Mouse (Mus musculus) MEL (cell line): ENCODE measurements around the gene Cd40lg. TPM values are rescaled to one million over a fixed set of nuclear protein-coding genes. Genes with fewer than 3 reads are reported as not detected.

Experiments
- DNase-seq: peaks from one replicate; pipeline ENCODE4 v3.0.0; 2011; ENCODE audit warnings: low read depth, low spot score
- H3K27ac ChIP-seq: 2 replicates; pipeline ENCODE4 v1.5.1; 2012; ENCODE audit warnings: low read depth, mild to moderate bottlenecking, control low read depth, low read length, moderate library complexity; ENCODE audit not compliant: control insufficient read depth
- H3K27me3 ChIP-seq, 2 experiments: fragments of 150-350 bp in 1 of 2; sonication (generic) in 1 of 2; 2 replicates each; pipeline ENCODE4 v1.6.1; 2012; ENCODE audit warnings: low read length in 2 of 2, mild to moderate bottlenecking in 2 of 2, improper control_type of control experiment in 1 of 2, moderate library complexity in 1 of 2; ENCODE audit not compliant: insufficient read depth in 2 of 2, control insufficient read depth in 1 of 2
- H3K36me3 ChIP-seq, 2 experiments: 2 replicates each; pipeline ENCODE4 v1.6.1; 2012 to 2014; ENCODE audit warnings: low read length in 2 of 2, improper control_type of control experiment in 1 of 2, inconsistent platforms in 1 of 2, mild to moderate bottlenecking in 1 of 2; ENCODE audit not compliant: insufficient read depth in 2 of 2, control insufficient read depth in 1 of 2
- H3K4me1 ChIP-seq, 2 experiments: fragments of 150-350 bp in 1 of 2; sonication (generic) in 1 of 2; 2 replicates each; pipeline ENCODE4 v1.6.1; 2012; ENCODE audit warnings: low read length in 2 of 2, improper control_type of control experiment in 1 of 2, mild to moderate bottlenecking in 1 of 2; ENCODE audit not compliant: insufficient read depth in 2 of 2, control insufficient read depth in 1 of 2
- H3K4me3 ChIP-seq, 2 experiments: fragments of 150-350 bp in 1 of 2; sonication (generic) in 1 of 2; 2 replicates each; pipeline ENCODE4 v1.5.1; 2012; ENCODE audit warnings: low read depth in 2 of 2, low read length in 2 of 2, mild to moderate bottlenecking in 2 of 2, moderate library complexity in 2 of 2, control low read depth in 1 of 2, improper control_type of control experiment in 1 of 2; ENCODE audit not compliant: control insufficient read depth in 1 of 2, insufficient read depth in 1 of 2
- H3K79me2 ChIP-seq: 2 replicates; pipeline ENCODE4 v1.6.1; 2012; ENCODE audit warnings: mild to moderate bottlenecking, low read length, moderate library complexity; ENCODE audit not compliant: control insufficient read depth, poor library complexity, insufficient read depth
- H3K9ac ChIP-seq: 2 replicates; pipeline ENCODE4 v1.6.1; 2012; ENCODE audit warnings: low read depth, mild to moderate bottlenecking, control low read depth, low read length, moderate library complexity; ENCODE audit not compliant: control insufficient read depth, poor library complexity, severe bottlenecking
- H3K9me3 ChIP-seq: fragments of 150-350 bp; sonication (generic); replicated peaks from 2 replicates; pipeline ENCODE4 v1.6.1; 2012; ENCODE audit warnings: mild to moderate bottlenecking, low read length, improper control_type of control experiment, moderate library complexity; ENCODE audit not compliant: insufficient read depth
- CTCF ChIP-seq, 3 experiments: IDR thresholded peaks in 2 of 3; conservative IDR thresholded peaks in 1 of 3; 2 replicates each; pipeline ENCODE4 v1.5.1; 2011 to 2012; ENCODE audit warnings: low read length in 3 of 3, low read depth in 2 of 3, mild to moderate bottlenecking in 2 of 3, improper control_type of control experiment in 1 of 3, inconsistent platforms in 1 of 3, mixed read lengths in 1 of 3, moderate library complexity in 1 of 3; ENCODE audit not compliant: control insufficient read depth in 1 of 3, insufficient read depth in 1 of 3, poor library complexity in 1 of 3, severe bottlenecking in 1 of 3
- ELF1 ChIP-seq: IDR thresholded peaks from 2 replicates; pipeline ENCODE4 v1.6.1; 2014; ENCODE audit warnings: low read depth, mild to moderate bottlenecking, inconsistent platforms, low read length, improper control_type of control experiment, moderate library complexity
- EP300 ChIP-seq, 2 experiments: IDR thresholded peaks; 2 replicates each; pipeline ENCODE4 v1.6.1; 2011; ENCODE audit warnings: improper control_type of control experiment in 2 of 2, low read length in 2 of 2, low read depth in 1 of 2, mild to moderate bottlenecking in 1 of 2
- MAFK ChIP-seq: IDR thresholded peaks from 2 replicates; pipeline ENCODE4 v1.6.1; 2011; ENCODE audit warnings: low read depth, mild to moderate bottlenecking, low read length, improper control_type of control experiment, borderline replicate concordance
- MAX ChIP-seq: IDR thresholded peaks from 2 replicates; pipeline ENCODE4 v1.6.1; 2011; ENCODE audit warnings: low read length, improper control_type of control experiment
- MXI1 ChIP-seq: IDR thresholded peaks from 2 replicates; pipeline ENCODE4 v1.6.1; 2011; ENCODE audit warnings: mild to moderate bottlenecking, low read depth, low read length, improper control_type of control experiment
- MYB ChIP-seq: IDR thresholded peaks from 2 replicates; pipeline ENCODE4 v1.6.1; 2011; ENCODE audit warnings: mild to moderate bottlenecking, low read depth, low read length, improper control_type of control experiment
- NELFE ChIP-seq: IDR thresholded peaks from 2 replicates; pipeline ENCODE4 v1.6.1; 2011; ENCODE audit warnings: low read depth, low read length, improper control_type of control experiment
- NRF1 ChIP-seq: IDR thresholded peaks from 2 replicates; pipeline ENCODE4 v1.6.1; 2014; ENCODE audit warnings: low read depth, mild to moderate bottlenecking, inconsistent platforms, low read length, improper control_type of control experiment, moderate library complexity; ENCODE audit not compliant: poor library complexity, insufficient read depth, severe bottlenecking
- POLR2A ChIP-seq, 2 experiments: IDR thresholded peaks; 2 replicates each; pipeline ENCODE4 v1.6.1; 2011 to 2012; ENCODE audit warnings: low read length in 2 of 2, mild to moderate bottlenecking in 2 of 2, control low read depth in 1 of 2, improper control_type of control experiment in 1 of 2, low read depth in 1 of 2, moderate library complexity in 1 of 2; ENCODE audit not compliant: control insufficient read depth in 1 of 2, insufficient read depth in 1 of 2, poor library complexity in 1 of 2
- POLR2AphosphoS2 ChIP-seq: IDR thresholded peaks from 2 replicates; pipeline ENCODE4 v1.6.1; 2011; ENCODE audit warnings: low read length, improper control_type of control experiment
- POLR2AphosphoS5 ChIP-seq: IDR thresholded peaks from 2 replicates; pipeline ENCODE4 v1.6.1; 2012; ENCODE audit warnings: low read depth, borderline replicate concordance, mild to moderate bottlenecking, inconsistent platforms, low read length, moderate library complexity, mixed read lengths
- SMC3 ChIP-seq: IDR thresholded peaks from 2 replicates; pipeline ENCODE4 v1.6.1; 2011; ENCODE audit warnings: low read depth, low read length, improper control_type of control experiment
- TAL1 ChIP-seq: IDR thresholded peaks from 2 replicates; pipeline ENCODE4 v1.6.1; 2012; ENCODE audit warnings: mild to moderate bottlenecking, inconsistent platforms, low read length, moderate library complexity, mixed read lengths
- TBP ChIP-seq: IDR thresholded peaks from 2 replicates; pipeline ENCODE4 v1.8.0; 2011; ENCODE audit warnings: low read depth, low read length, improper control_type of control experiment
- UBTF ChIP-seq: IDR thresholded peaks from 2 replicates; pipeline ENCODE4 v1.6.1; 2012; ENCODE audit warnings: low read depth, mild to moderate bottlenecking, inconsistent platforms, low read length, improper control_type of control experiment, moderate library complexity, borderline replicate concordance; ENCODE audit not compliant: insufficient read depth
- USF1 ChIP-seq: IDR thresholded peaks from 2 replicates; pipeline ENCODE4 v1.6.1; 2014; ENCODE audit warnings: low read depth, mild to moderate bottlenecking, inconsistent platforms, low read length, improper control_type of control experiment, moderate library complexity
- ZKSCAN1 ChIP-seq: IDR thresholded peaks from 2 replicates; pipeline ENCODE4 v1.6.1; 2012; ENCODE audit warnings: low read depth, mild to moderate bottlenecking, inconsistent platforms, low read length, improper control_type of control experiment, moderate library complexity
- ZNF384 ChIP-seq: IDR thresholded peaks from 2 replicates; pipeline ENCODE4 v1.6.1; 2012; ENCODE audit warnings: low read depth, mild to moderate bottlenecking, inconsistent platforms, low read length, improper control_type of control experiment
- polyA plus RNA-seq, 2 experiments: library from polyadenylated mRNA; stranded (reverse) in 1 of 2; unstranded in 1 of 2; fragments of >175 nt in 1 of 2; fragments of >200 nt in 1 of 2; gene quantifications; 2 replicates each; pipeline versions ENCODE4 v1.2.1 to v1.2.4; 2012; ENCODE audit warnings: low replicate concordance in 2 of 2, low read depth in 1 of 2; ENCODE audit not compliant: insufficient read length in 2 of 2, insufficient read depth in 1 of 2, missing spikeins in 1 of 2
- total RNA-seq: library from RNA; depleted of rRNA; stranded (reverse); fragments of 300-350 nt; gene quantifications from 2 replicates; pipeline ENCODE4 v1.2.3, GENCODE M21; 2012

The Cd40lg gene
- total and polyA plus RNA-seq, 3 experiments: not detected

DNA sequence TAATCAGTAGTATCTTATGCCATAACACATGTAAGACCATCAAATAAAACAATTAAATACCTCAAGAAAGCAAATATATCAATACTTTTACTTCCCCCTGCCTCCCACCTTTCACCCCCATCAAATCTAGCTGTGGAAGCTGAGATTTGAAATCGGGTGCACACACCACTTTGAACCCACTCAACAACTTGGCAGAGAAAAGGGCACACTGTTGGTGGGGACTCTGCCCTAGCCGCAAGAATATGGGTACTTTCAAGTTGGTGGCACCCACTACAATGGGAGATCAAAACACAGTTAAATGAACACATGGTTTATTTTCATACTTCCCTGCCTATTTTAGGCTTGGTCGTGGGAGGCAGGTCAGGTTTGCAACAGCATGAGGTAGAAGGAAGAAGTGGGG, 9.9 kb downstream of the Cd40lg start:
- Histone ChIP-seq H3K9ac (no peak overlapping the region), H3K27ac (no peak overlapping the region), H3K4me1 (no peaks in the 10 kb centered on the region), H3K27me3 (no peaks in the 10 kb centered on the region), H3K79me2 (no peaks in the 10 kb centered on the region), H3K36me3 (no peaks in the 10 kb centered on the region), H3K9me3 (no peaks in the 10 kb centered on the region), H3K4me3 (no peak overlapping the region)
- no peak for TF ChIP-seq ZNF384
- no peak for DNase-seq

DNA sequence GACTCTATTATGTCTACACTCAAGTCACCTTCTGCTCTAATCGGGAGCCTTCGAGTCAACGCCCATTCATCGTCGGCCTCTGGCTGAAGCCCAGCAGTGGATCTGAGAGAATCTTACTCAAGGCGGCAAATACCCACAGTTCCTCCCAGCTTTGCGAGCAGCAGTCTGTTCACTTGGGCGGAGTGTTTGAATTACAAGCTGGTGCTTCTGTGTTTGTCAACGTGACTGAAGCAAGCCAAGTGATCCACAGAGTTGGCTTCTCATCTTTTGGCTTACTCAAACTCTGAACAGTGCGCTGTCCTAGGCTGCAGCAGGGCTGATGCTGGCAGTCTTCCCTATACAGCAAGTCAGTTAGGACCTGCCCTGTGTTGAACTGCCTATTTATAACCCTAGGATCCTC, 11.4 kb downstream of the Cd40lg start:
- Histone ChIP-seq H3K79me2 (no peaks in the 10 kb centered on the region), H3K9me3 (no peaks in the 10 kb centered on the region), H3K27me3 (no peaks in the 10 kb centered on the region), H3K36me3 (no peaks in the 10 kb centered on the region), H3K4me1 (no peaks in the 10 kb centered on the region), H3K9ac (no peak overlapping the region), H3K27ac (no peak overlapping the region), H3K4me3 (no peak overlapping the region)
- DNase-seq: no peak
- TF ChIP-seq MYB (no peak), POLR2A (IDR thresholded peaks at IDR 0.05; ENCODE audit: control insufficient read depth in 1 of 2, insufficient read depth in 1 of 2, low read depth in 1 of 2, low read length in 2 of 2, poor library complexity in 1 of 2) (no peak), POLR2AphosphoS2 (no peak)
- TF ChIP-seq, all 39 proteins: peak for 0

DNA sequence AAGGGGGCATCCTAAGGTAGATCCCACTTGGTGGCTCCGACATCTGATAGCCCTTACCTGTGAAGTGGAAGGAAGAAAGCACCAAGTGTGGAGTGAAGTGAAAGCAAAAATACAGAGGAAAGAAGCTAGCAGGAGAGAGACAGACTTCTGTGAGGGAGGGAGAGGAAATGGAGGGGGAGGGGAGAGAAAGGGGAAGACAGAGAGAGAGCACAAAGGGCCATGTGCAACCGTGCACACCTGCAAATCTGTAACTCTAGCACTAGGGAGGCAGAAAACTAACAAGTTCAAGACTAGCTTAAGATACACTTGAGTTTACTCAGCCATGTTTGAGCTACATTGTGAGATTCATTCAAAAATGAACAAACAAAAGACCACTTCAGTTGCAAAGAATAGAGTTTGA, 16.2 kb downstream of the Cd40lg start:
- TF ChIP-seq POLR2AphosphoS5: no peak
- H3K9me3 ChIP-seq: no peaks in the 10 kb centered on the region
- no peak for DNase-seq
- H3K27ac ChIP-seq: no peak overlapping the region
- H3K4me1 ChIP-seq: no peaks in the 10 kb centered on the region
- H3K27me3 ChIP-seq: no peaks in the 10 kb centered on the region
- H3K79me2 ChIP-seq: no peaks in the 10 kb centered on the region
- no peak overlapping the region for H3K4me3 ChIP-seq
- no peaks in the 10 kb centered on the region for H3K36me3 ChIP-seq
- H3K9ac ChIP-seq: no peak overlapping the region

DNA sequence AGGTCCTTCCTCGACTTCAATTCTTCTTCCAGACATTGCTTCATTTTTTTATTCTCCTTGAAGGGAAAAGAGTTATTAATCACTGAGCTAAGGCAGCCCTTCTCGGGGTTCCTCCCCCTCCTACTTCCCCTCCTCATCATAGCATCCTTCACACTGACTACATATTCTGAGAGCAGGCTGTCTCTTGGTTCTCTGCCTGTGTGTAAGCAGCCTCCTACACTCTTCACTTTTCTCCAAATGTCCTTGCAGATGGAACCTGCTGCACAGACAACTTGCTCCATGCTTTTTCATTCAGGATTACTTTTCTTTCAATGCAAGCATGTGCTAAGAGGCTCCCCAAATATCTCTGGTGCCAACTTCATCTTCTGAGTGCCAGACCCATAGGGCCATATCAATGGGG, 21.7 kb downstream of the Cd40lg start:
- H3K9ac ChIP-seq: no peak overlapping the region
- no peaks in the 10 kb centered on the region for H3K36me3 ChIP-seq
- H3K9me3 ChIP-seq: no peaks in the 10 kb centered on the region
- H3K79me2 ChIP-seq: no peaks in the 10 kb centered on the region
- no peak for DNase-seq
- H3K4me3 ChIP-seq: no peak overlapping the region
- no peak overlapping the region for H3K27ac ChIP-seq
- no peaks in the 10 kb centered on the region for H3K27me3 ChIP-seq
- TF ChIP-seq MAFK (no peak), USF1 (no peak), MXI1 (no peak), MAX (no peak), TBP (no peak), NRF1 (no peak), EP300 (IDR thresholded peaks at IDR 0.05; ENCODE audit: low read depth in 1 of 2, low read length in 2 of 2) (no peak), SMC3 (no peak), UBTF (no peak), ZKSCAN1 (no peak), MYB (no peak), NELFE (no peak), TAL1 (no peak), POLR2A (IDR thresholded peaks at IDR 0.05; ENCODE audit: control insufficient read depth in 1 of 2, insufficient read depth in 1 of 2, low read depth in 1 of 2, low read length in 2 of 2, poor library complexity in 1 of 2) (no peak), ELF1 (no peak), CTCF (IDR thresholded peaks at IDR 0.05 in 2 of 3, conservative IDR thresholded peaks at IDR 0.05 in 1 of 3; ENCODE audit: control insufficient read depth in 1 of 3, insufficient read depth in 1 of 3, low read depth in 2 of 3, low read length in 3 of 3, poor library complexity in 1 of 3, severe bottlenecking in 1 of 3) (no peak), POLR2AphosphoS5 (no peak)
- TF ChIP-seq, all 39 proteins: peak for 0
- H3K4me1 ChIP-seq: no peaks in the 10 kb centered on the region
